12 mouse cellular contexts compared by ENCODE assay signal in the genomic region with DNA sequence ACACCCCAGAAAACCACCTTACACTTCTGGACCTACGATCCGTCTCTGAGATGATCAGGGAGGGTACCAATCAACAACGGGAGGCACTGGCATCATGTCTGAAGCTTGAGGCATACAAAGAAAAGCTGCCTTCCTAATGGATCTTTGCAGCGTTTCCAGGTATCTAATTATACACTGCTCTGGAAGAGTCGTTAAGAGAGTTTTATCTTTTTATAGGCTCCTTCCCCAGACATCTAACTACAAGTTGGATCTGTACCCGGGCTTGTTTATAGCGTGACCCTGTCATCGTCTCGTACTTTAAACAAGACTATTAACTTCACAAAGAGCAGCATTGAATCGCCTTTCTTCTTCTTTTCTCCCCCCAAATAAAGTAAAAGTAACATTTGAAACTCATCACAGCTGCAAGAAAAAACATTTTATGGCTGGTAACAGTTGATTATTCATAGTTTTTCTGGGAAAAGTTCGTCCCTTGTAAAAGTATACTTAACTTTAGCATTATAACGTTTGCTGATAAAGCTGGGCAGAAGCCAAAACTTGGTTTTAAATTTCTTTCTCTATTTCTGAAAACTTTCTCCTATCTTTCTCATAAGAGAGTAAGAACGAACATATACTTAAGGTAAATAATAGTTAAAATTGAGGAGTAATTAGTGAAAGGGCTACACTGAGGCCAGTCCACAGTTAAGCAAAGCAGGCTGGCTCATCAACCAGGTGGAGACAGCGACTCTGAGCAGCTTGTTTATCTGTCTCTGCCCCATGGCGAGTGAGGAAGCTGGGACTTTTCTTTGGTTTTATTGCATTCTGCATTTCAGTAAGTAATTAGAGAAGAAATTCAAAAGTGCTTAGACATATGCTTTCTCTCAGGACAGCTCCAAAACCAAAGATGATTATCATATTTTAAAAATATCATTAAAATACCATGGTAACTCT. TPM values are rescaled to one million over a fixed set of nuclear protein-coding genes. Genes with fewer than 3 reads are reported as not detected.
DNase-seq lines count a peak whose midpoint lies in the region; ATAC-seq and TF ChIP-seq lines count a peak whose summit lies in the region.
"Had no signal": no experiment of that assay in that cellular context is flagged by ENCODE, and none has a peak within 500 bp of the region (broad histone marks: within the 10 kb centered on the region; RNA-seq: fewer than 3 reads in every experiment).

No protein-coding gene starts in this region.

- H3K9me3 ChIP-seq in limb, embryonic 12.5 days, result no peaks in the 10 kb centered on the region
- H3K9me3 ChIP-seq: hindbrain, embryonic 15.5 days; limb, embryonic 15.5 days had no signal

- no peak for TF ChIP-seq EP300 in heart, adult 2 months (IDR thresholded peaks at IDR 0.05; ENCODE audit: insufficient read depth, low read depth, low read length)

- no peak overlapping the region for H3K9ac ChIP-seq in heart, adult 2 months (ENCODE audit: low read depth, low read length)
- H3K9ac ChIP-seq in limb, embryonic 12.5 days (replicated peaks), result no peak overlapping the region
- H3K9ac ChIP-seq: hindbrain, embryonic 15.5 days; limb, embryonic 15.5 days had no signal

- no peak for TF ChIP-seq POLR2A in heart, adult 2 months (IDR thresholded peaks at IDR 0.05; ENCODE audit: insufficient read depth, low read depth, low read length)
- TF ChIP-seq POLR2A in embryonic fibroblast, embryonic 13.5 days (IDR thresholded peaks at IDR 0.05; ENCODE audit: low read depth, low read length), result no peak

- H3K27ac ChIP-seq in heart, adult 2 months, result peak overlapping the region; percentile 47
- peak overlapping the region; percentile 41; the same call in 1 of the 2 replicates for H3K27ac ChIP-seq in embryonic fibroblast, embryonic 13.5 days (ENCODE audit: insufficient read depth, low read length)
- H3K27ac ChIP-seq in limb, embryonic 12.5 days, result peak overlapping the region; percentile 53; the same call in 1 of the 2 replicates
- H3K27ac ChIP-seq: hindbrain, embryonic 15.5 days; limb, embryonic 15.5 days had no signal

- no peaks in the 10 kb centered on the region for H3K27me3 ChIP-seq in heart, adult 2 months (ENCODE audit: control insufficient read depth, insufficient read depth, low read length)
- H3K27me3 ChIP-seq in limb, embryonic 12.5 days, result no peaks in the 10 kb centered on the region
- H3K27me3 ChIP-seq: hindbrain, embryonic 15.5 days; limb, embryonic 15.5 days had no signal

- WGBS in heart, adult 2 months, result 37% methylated on average over 15 of the region's 15 CpGs
- WGBS in limb, embryonic 12.5 days, result 13% methylated on average over 15 of the region's 15 CpGs

- intact Hi-C loops in heart, adult 2 months (cut with DNase I), result loop anchor here (5.0 kb wide), 1 partner anchor 35 kb away; no protein-coding TSS in a partner anchor
- intact Hi-C loops in heart, postnatal 14 days (cut with DNase I), result no loop called here

- TF ChIP-seq CTCF in heart, adult 2 months (IDR thresholded peaks at IDR 0.05), result no peak
- no peak for TF ChIP-seq CTCF in embryonic fibroblast, embryonic 13.5 days (IDR thresholded peaks at IDR 0.05; ENCODE audit: borderline replicate concordance, insufficient read depth, low read length)

- no peaks in the 10 kb centered on the region for H3K36me3 ChIP-seq in heart, adult 2 months (ENCODE audit: control insufficient read depth, insufficient read depth, low read length)
- H3K36me3 ChIP-seq in limb, embryonic 12.5 days, result peaks cover 16% of the 10 kb centered on the region
- H3K36me3 ChIP-seq: hindbrain, embryonic 15.5 days; limb, embryonic 15.5 days had no signal

- H3K4me1 ChIP-seq in heart, adult 2 months (ENCODE audit: control insufficient read depth, insufficient read depth, low read length), result peaks cover 5% of the 10 kb centered on the region
- H3K4me1 ChIP-seq in embryonic fibroblast, embryonic 13.5 days (ENCODE audit: control insufficient read depth, insufficient read depth, low read length), result peaks cover 6% of the 10 kb centered on the region
- H3K4me1 ChIP-seq in limb, embryonic 12.5 days (replicated peaks), result peaks cover 21% of the 10 kb centered on the region
- H3K4me1 ChIP-seq: hindbrain, embryonic 15.5 days had no signal

- peaks cover 2% of the 10 kb centered on the region for H3K79me2 ChIP-seq in heart, adult 2 months (replicated peaks; ENCODE audit: control insufficient read depth, insufficient read depth, low read length)

- H3K4me3 ChIP-seq in heart, adult 2 months, result no peak overlapping the region
- H3K4me3 ChIP-seq in embryonic fibroblast, embryonic 13.5 days (ENCODE audit: insufficient read depth, low read length), result no peak overlapping the region
- no peak overlapping the region for H3K4me3 ChIP-seq in limb, embryonic 12.5 days (replicated peaks)
- H3K4me3 ChIP-seq: hindbrain, embryonic 15.5 days; limb, embryonic 15.5 days had no signal

- H3K4me2 ChIP-seq in limb, embryonic 12.5 days, result peak overlapping the region; percentile 4; the same call in 1 of the 2 replicates
- H3K4me2 ChIP-seq: hindbrain, embryonic 15.5 days; limb, embryonic 15.5 days had no signal

- no peak for DNase-seq in heart, adult 2 months
- no peak for DNase-seq in heart, postnatal 14 days
- peak; percentile 22 to 36 for DNase-seq in kidney, postnatal 4 days
- no peak for DNase-seq in kidney, postnatal 25 days
- DNase-seq in left cerebral cortex, adult 9 months (ENCODE audit: low spot score in 2 of 2), result no peak
- DNase-seq in ovary, postnatal 36 days (ENCODE audit: low spot score), result no peak
- DNase-seq: cerebellum, postnatal 36 days; right cerebral cortex, postnatal 4 days had no signal

- ATAC-seq in limb, embryonic 12.5 days (ENCODE audit: insufficient number of reproducible peaks, insufficient read depth, low FRiP score, low TSS enrichment, low read depth), result no peak

RNA-seq across cellular contexts. Expression of gene Ednra, which starts 42.0 kb away (rescaled TPM):
- 10 to 100 TPM; 41.3 to 41.7 TPM for total RNA-seq in heart, adult 2 months (2021)
- polyA plus RNA-seq in heart, adult 2 months (2012; rRNA removed), result 25.6 and 47.0 TPM in 2 replicates
- total RNA-seq in heart, postnatal 14 days (2021), result 10 to 100 TPM; 57.6 to 64.8 TPM
- 22.0 and 36.8 TPM in 2 replicates for polyA plus RNA-seq in embryonic fibroblast, embryonic 13.5 days (2011; ENCODE audit: insufficient read length, low read depth, missing spikeins)
- polyA plus RNA-seq in limb, embryonic 12.5 days (2016; fragmentation: Nextera tagmentation; extraction: Ambion mirVana), result 43.5 and 50.5 TPM in 2 replicates

Comparison
In these comparisons a context has a peak if more than half of its experiments do, and no peak if none do; other contexts are left out.
1. DNase-seq: peak in kidney, postnatal 4 days (2 of 2); none in heart, adult 2 months (0 of 2), heart, postnatal 14 days (0 of 2), kidney, postnatal 25 days (0 of 2), left cerebral cortex, adult 9 months (0 of 2) and ovary, postnatal 36 days (single experiment).
2. Peak in every context shown above with its lines, with median percentiles within 50 percentile points of each other: H3K27ac ChIP-seq.